Mouse (Mus musculus): ENCODE data around the gene Sf3a1. TPM values are rescaled to one million over a fixed set of nuclear protein-coding genes. Genes with fewer than 3 reads are reported as not detected.

Sf3a1 gene
- polyA plus RNA-seq, 1 experiment from 2014 or later: 41.4 TPM

- Histone ChIP-seq H3K4me3 (replicated peaks; ENCODE audit: low read length) (peak overlapping the region; percentile 51; the same call in 1 of the 2 replicates), H3K9me3 (replicated peaks; ENCODE audit: control insufficient read depth, low read length) (no peaks in the 10 kb centered on the region), H3K9ac (ENCODE audit: low read length) (no peak overlapping the region; the same call in 1 of the 2 replicates), H3K36me3 (ENCODE audit: control insufficient read depth, insufficient read depth, low read length) (no peaks in the 10 kb centered on the region), H3K27ac (ENCODE audit: low read length) (no peak overlapping the region), H3K4me1 (ENCODE audit: control insufficient read depth, insufficient read depth, low read length) (0 out of 2 replicates have a peak, but pooled peaks cover 10% of the 10 kb centered on the region), H3K4me2 (ENCODE audit: low read depth, low read length) (peak overlapping the region; percentile 92), H3K27me3 (ENCODE audit: control insufficient read depth, insufficient read depth, low read length) (peaks cover 13% of the 10 kb centered on the region; the same call in 1 of the 2 replicates)
- no peak for ATAC-seq (ENCODE audit: insufficient read depth, low FRiP score)
- 24% methylated on average over 3 of the region's 3 CpGs for WGBS
These were observed 42.6 kb upstream of the Sf3a1 start for GRCm38 (mm10) chr11:4117372-4118071.

DNA sequence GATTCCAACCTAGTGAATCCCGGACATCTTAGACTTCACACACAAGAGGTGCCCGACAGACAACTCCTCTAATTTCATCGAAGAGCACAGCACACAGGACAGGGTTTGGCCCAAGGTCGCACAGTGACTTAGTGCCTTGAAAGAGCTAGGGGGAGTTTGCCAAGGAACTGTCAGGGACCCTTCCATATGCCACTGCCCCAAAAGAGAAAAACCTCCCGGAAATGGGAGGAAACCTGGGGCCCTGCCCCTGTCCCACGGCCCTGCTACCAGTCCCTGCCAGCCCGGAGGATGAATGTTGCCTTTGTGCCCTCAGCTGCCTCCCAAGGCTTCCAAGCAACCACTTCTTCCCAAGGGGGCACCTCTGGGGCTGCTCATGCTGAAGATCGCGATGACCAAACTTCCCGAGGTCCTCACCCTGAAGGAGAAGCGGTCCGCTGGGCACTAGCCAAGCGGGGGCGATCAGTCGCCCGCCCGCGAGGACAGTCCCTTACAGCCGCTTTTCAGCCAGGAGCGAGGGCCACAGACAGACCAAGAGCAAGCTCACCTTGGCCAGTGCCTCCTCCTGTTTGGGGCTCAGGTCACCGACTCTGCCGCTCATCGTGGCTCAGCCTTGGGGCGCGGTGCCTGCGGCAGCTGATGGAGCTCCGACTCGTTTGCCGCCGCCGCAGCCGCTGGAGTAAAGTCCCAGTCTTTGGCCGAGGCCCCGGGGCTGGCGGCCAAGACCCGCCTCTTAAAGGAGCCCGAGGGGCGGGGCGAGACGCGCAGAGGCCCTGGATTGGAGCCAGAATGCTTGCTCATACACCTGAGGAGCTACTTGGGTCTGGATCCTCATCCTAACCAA lies 41.8 kb upstream of the Sf3a1 start:
- Histone ChIP-seq H3K4me2 (ENCODE audit: low read depth, low read length) (peak overlapping the region; percentile 92), H3K4me1 (ENCODE audit: control insufficient read depth, insufficient read depth, low read length) (0 out of 2 replicates have a peak, but pooled peaks cover 10% of the 10 kb centered on the region), H3K36me3 (ENCODE audit: control insufficient read depth, insufficient read depth, low read length) (no peaks in the 10 kb centered on the region), H3K27ac (ENCODE audit: low read length) (no peak overlapping the region), H3K9me3 (replicated peaks; ENCODE audit: control insufficient read depth, low read length) (no peaks in the 10 kb centered on the region), H3K4me3 (replicated peaks; ENCODE audit: low read length) (peak overlapping the region; percentile 51), H3K9ac (ENCODE audit: low read length) (peak overlapping the region; percentile 66), H3K27me3 (ENCODE audit: control insufficient read depth, insufficient read depth, low read length) (peaks cover 13% of the 10 kb centered on the region; the same call in 1 of the 2 replicates)
- WGBS: 2% methylated on average over 41 of the region's 41 CpGs
- peak; percentile 69 for ATAC-seq (ENCODE audit: insufficient read depth, low FRiP score)

GRCm38 (mm10) chr11:4119635-4120034 lies 40.5 kb upstream of the Sf3a1 start:
- 66% methylated on average over 5 of the region's 5 CpGs for WGBS
- H3K27me3 ChIP-seq (ENCODE audit: control insufficient read depth, insufficient read depth, low read length): peaks cover 13% of the 10 kb centered on the region; the same call in 1 of the 2 replicates

DNA sequence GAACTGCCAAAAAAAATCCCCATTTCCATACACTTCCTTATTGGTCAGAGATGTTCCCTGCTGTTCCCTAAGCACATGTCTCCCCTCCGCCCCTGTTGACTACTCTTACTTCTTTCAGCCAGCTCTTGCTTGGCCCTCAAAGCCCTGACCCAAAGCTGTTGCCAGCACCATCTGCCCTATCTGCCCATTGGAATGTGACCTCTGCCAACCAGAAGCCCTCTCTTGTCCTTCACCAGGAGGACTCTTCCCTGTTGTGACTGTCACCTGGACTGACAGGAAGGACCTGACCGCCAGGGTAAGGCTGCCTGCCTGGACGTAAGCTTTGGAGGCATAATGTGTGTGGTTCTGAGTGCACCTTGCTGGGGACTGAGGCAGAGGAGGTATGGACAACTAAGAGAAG lies 38.5 kb upstream of the Sf3a1 start:
- H3K4me3 ChIP-seq (replicated peaks; ENCODE audit: low read length): no peak overlapping the region
- H3K9ac ChIP-seq (ENCODE audit: low read length): no peak overlapping the region
- WGBS: 75% methylated on average over 3 of the region's 3 CpGs
- no peaks in the 10 kb centered on the region for H3K36me3 ChIP-seq (ENCODE audit: control insufficient read depth, insufficient read depth, low read length)
- no peak overlapping the region for H3K27ac ChIP-seq (ENCODE audit: low read length)
- no peak overlapping the region for H3K4me2 ChIP-seq (ENCODE audit: low read depth, low read length)
- H3K4me1 ChIP-seq (ENCODE audit: control insufficient read depth, insufficient read depth, low read length): 0 out of 2 replicates have a peak, but pooled peaks cover 10% of the 10 kb centered on the region
- no peak for ATAC-seq (ENCODE audit: insufficient read depth, low FRiP score)
- H3K27me3 ChIP-seq (ENCODE audit: control insufficient read depth, insufficient read depth, low read length): peaks cover 13% of the 10 kb centered on the region; the same call in 1 of the 2 replicates
- H3K9me3 ChIP-seq (replicated peaks; ENCODE audit: control insufficient read depth, low read length): peaks cover 7% of the 10 kb centered on the region; the same call in 1 of the 2 replicates

More at GRCm38 (mm10) chr11:4119635-4120034, 40.5 kb upstream of the Sf3a1 start:
- Histone ChIP-seq H3K9me3 (replicated peaks; ENCODE audit: control insufficient read depth, low read length) (no peaks in the 10 kb centered on the region), H3K4me1 (ENCODE audit: control insufficient read depth, insufficient read depth, low read length) (0 out of 2 replicates have a peak, but pooled peaks cover 10% of the 10 kb centered on the region), H3K27ac (ENCODE audit: low read length) (no peak overlapping the region), H3K36me3 (ENCODE audit: control insufficient read depth, insufficient read depth, low read length) (no peaks in the 10 kb centered on the region), H3K4me2 (ENCODE audit: low read depth, low read length) (no peak overlapping the region), H3K4me3 (replicated peaks; ENCODE audit: low read length) (no peak overlapping the region), H3K9ac (ENCODE audit: low read length) (no peak overlapping the region)
- ATAC-seq (ENCODE audit: insufficient read depth, low FRiP score): no peak

- peaks cover 9% of the 10 kb centered on the region; the same call in 1 of the 2 replicates for H3K9me3 ChIP-seq (replicated peaks; ENCODE audit: control insufficient read depth, low read length)
- no peak overlapping the region for H3K9ac ChIP-seq (ENCODE audit: low read length)
- no peaks in the 10 kb centered on the region for H3K36me3 ChIP-seq (ENCODE audit: control insufficient read depth, insufficient read depth, low read length)
- H3K27ac ChIP-seq (ENCODE audit: low read length): no peak overlapping the region
- no peak overlapping the region for H3K4me2 ChIP-seq (ENCODE audit: low read depth, low read length)
- H3K27me3 ChIP-seq (ENCODE audit: control insufficient read depth, insufficient read depth, low read length): peaks cover 13% of the 10 kb centered on the region; the same call in 1 of the 2 replicates
- WGBS: 63% methylated on average over 5 of the region's 5 CpGs
- 0 out of 2 replicates have a peak, but pooled peaks cover 10% of the 10 kb centered on the region for H3K4me1 ChIP-seq (ENCODE audit: control insufficient read depth, insufficient read depth, low read length)
- H3K4me3 ChIP-seq (replicated peaks; ENCODE audit: low read length): no peak overlapping the region
- no peak for ATAC-seq (ENCODE audit: insufficient read depth, low FRiP score)
These were observed 37.9 kb upstream of the Sf3a1 start for GRCm38 (mm10) chr11:4122226-4122625.

DNA sequence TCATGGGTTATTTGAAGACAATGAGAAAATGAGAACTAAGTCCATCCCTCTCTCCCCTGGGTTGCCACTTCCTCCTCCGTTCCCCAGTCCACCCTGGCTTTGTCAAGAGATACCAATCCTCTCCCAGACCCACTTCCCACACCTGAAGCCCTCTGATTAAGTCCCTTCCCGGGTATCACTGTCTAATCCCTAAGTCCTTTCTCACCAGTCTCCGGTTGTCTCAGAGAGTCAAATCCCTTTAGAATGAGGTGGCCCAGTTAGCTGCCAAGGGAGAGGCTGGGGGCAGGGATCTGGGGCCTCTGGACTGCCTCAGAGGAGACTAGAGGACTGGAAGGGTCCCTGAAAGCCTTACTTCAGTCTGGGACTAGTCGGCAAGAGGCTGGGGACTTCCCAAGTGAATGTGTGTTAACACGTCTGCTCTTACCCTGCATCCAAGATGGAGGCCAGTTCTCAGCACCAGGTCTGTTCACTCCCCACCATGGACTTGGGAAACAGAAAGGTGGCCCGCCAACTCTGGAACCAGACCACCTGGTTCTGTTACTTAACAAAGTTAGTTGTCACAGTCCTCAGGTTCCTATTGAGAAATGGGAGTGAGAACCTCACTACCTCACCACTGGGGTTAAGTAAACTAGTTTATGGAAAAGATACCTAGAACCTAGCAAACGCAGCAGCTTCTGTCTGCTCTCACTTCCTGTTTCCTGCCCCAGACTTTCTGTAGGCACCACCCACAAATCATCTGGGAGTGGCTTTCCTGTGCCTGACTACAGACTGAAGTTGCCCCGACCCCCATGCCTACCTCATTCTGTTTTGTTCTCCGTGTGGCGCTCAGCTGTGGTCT lies 37.2 kb upstream of the Sf3a1 start, which contains the start of gene Sec14l2:
Sec14l2 (minus strand) TSS at position 674 of the 838 bp plus-strand sequence.
- H3K27me3 ChIP-seq (ENCODE audit: control insufficient read depth, insufficient read depth, low read length): peaks cover 13% of the 10 kb centered on the region; the same call in 1 of the 2 replicates
- no peak within 1 kb of the TSS for H3K27ac ChIP-seq (ENCODE audit: low read length)
- no peaks in the 10 kb centered on the region for H3K36me3 ChIP-seq (ENCODE audit: control insufficient read depth, insufficient read depth, low read length)
- 72% methylated on average over 10 of the region's 10 CpGs for WGBS
- ATAC-seq (ENCODE audit: insufficient read depth, low FRiP score): no peak
- peaks cover 9% of the 10 kb centered on the region; the same call in 1 of the 2 replicates for H3K9me3 ChIP-seq (replicated peaks; ENCODE audit: control insufficient read depth, low read length)
- H3K4me2 ChIP-seq (ENCODE audit: low read depth, low read length): no peak within 1 kb of the TSS
- 0 out of 2 replicates have a peak, but pooled peaks cover 4% of the 10 kb centered on the region for H3K4me1 ChIP-seq (ENCODE audit: control insufficient read depth, insufficient read depth, low read length)
- no peak within 1 kb of the TSS for H3K9ac ChIP-seq (ENCODE audit: low read length)
- no peak within 1 kb of the TSS for H3K4me3 ChIP-seq (replicated peaks; ENCODE audit: low read length)

- H3K4me2 ChIP-seq (ENCODE audit: low read depth, low read length): no peak overlapping the region
- H3K4me1 ChIP-seq (ENCODE audit: control insufficient read depth, insufficient read depth, low read length): no peaks in the 10 kb centered on the region
- no peak overlapping the region for H3K9ac ChIP-seq (ENCODE audit: low read length)
- peaks cover 9% of the 10 kb centered on the region; the same call in 1 of the 2 replicates for H3K9me3 ChIP-seq (replicated peaks; ENCODE audit: control insufficient read depth, low read length)
- H3K27me3 ChIP-seq (ENCODE audit: control insufficient read depth, insufficient read depth, low read length): peaks cover 10% of the 10 kb centered on the region; the same call in 1 of the 2 replicates
- no peak for ATAC-seq (ENCODE audit: insufficient read depth, low FRiP score)
- H3K27ac ChIP-seq (ENCODE audit: low read length): no peak overlapping the region
- H3K36me3 ChIP-seq (ENCODE audit: control insufficient read depth, insufficient read depth, low read length): no peaks in the 10 kb centered on the region
- 65% methylated on average over 5 of the region's 5 CpGs for WGBS
- no peak overlapping the region for H3K4me3 ChIP-seq (replicated peaks; ENCODE audit: low read length)
These were observed 36.2 kb upstream of the Sf3a1 start for GRCm38 (mm10) chr11:4123922-4124321.

GRCm38 (mm10) chr11:4127059-4127458 lies 33.1 kb upstream of the Sf3a1 start:
- no peak overlapping the region for H3K4me3 ChIP-seq (replicated peaks; ENCODE audit: low read length)
- H3K4me1 ChIP-seq (ENCODE audit: control insufficient read depth, insufficient read depth, low read length): no peaks in the 10 kb centered on the region
- H3K27ac ChIP-seq (ENCODE audit: low read length): no peak overlapping the region
- WGBS: 81% methylated on average over 1 of the region's 1 CpGs
- H3K9ac ChIP-seq (ENCODE audit: low read length): no peak overlapping the region
- H3K27me3 ChIP-seq (ENCODE audit: control insufficient read depth, insufficient read depth, low read length): no peaks in the 10 kb centered on the region
- no peaks in the 10 kb centered on the region for H3K36me3 ChIP-seq (ENCODE audit: control insufficient read depth, insufficient read depth, low read length)
- peaks cover 9% of the 10 kb centered on the region; the same call in 1 of the 2 replicates for H3K9me3 ChIP-seq (replicated peaks; ENCODE audit: control insufficient read depth, low read length)
- ATAC-seq (ENCODE audit: insufficient read depth, low FRiP score): no peak
- H3K4me2 ChIP-seq (ENCODE audit: low read depth, low read length): no peak overlapping the region

All from stomach, embryonic 16.5 days (tissue).